Mouse (Mus musculus) brain, embryonic 14.5 days (tissue): ENCODE results near the gene Ppp1r12b.

Experiments used
- CTCF ChIP-seq: fragments of 200-500 bp; IDR thresholded peaks from 2 replicates; pipeline ENCODE4 v1.5.1; 2012; ENCODE audit warnings: inconsistent platforms, mild to moderate bottlenecking, moderate library complexity, borderline replicate concordance; ENCODE audit not compliant: insufficient read depth, insufficient read length; ENCODE audit errors: extremely low read depth
- POLR2A ChIP-seq: fragments of 200-500 bp; IDR thresholded peaks from 2 replicates; pipeline ENCODE4 v1.6.1; 2012; ENCODE audit warnings: mild to moderate bottlenecking, inconsistent platforms, borderline replicate concordance; ENCODE audit not compliant: poor library complexity, insufficient read depth, insufficient read length, severe bottlenecking; ENCODE audit errors: extremely low read depth

- TF ChIP-seq POLR2A (no peak), CTCF (no peak)
Measured at GRCm38 (mm10) chr1:134846295-134846988, 109.3 kb downstream of the Ppp1r12b start.
